Mouse (Mus musculus) gastrocnemius, postnatal 25 days (tissue): ENCODE results near the gene 1700020L24Rik. TPM values are rescaled to one million over a fixed set of nuclear protein-coding genes. Genes with fewer than 3 reads are reported as not detected.

Experiments used
- DNase-seq: peaks from one replicate; pipeline ENCODE4 v3.0.0; 2022
- long read RNA-seq, 2 experiments: library from polyadenylated mRNA; stranded (forward); transcript quantifications; one replicate each; pipeline ENCODE4 v2.0.0; 2021
- total RNA-seq, 2 experiments: library from RNA; stranded (reverse); gene quantifications; 1 replicate in 1 of 2; 2 replicates in 1 of 2; pipeline ENCODE4 v1.2.3; 2021

1700020L24Rik gene
- total RNA-seq = not detected
- long read RNA-seq, experiment 1 = 0 reads
- long read RNA-seq, experiment 2 = 0 reads

- no peak for DNase-seq
These were observed at the start of gene 1700020L24Rik for GRCm38 (mm10) chr11:83437377-83437776. TSS of gene 1700020L24Rik (plus strand) at chr11:83437677.

GRCm38 (mm10) chr11:83393062-83393461 is 44.4 kb upstream of the 1700020L24Rik start:
- no peak for DNase-seq

GRCm38 (mm10) chr11:83394802-83395439 is 42.6 kb upstream of the 1700020L24Rik start:
- no peak for DNase-seq

GRCm38 (mm10) chr11:83397626-83398025 is 39.9 kb upstream of the 1700020L24Rik start:
- no peak for DNase-seq

GRCm38 (mm10) chr11:83398724-83399123 is 38.8 kb upstream of the 1700020L24Rik start:
- DNase-seq = no peak

GRCm38 (mm10) chr11:83403787-83404186 is 33.7 kb upstream of the 1700020L24Rik start:
- DNase-seq = no peak

- no peak for DNase-seq
These were observed 31.1 kb upstream of the 1700020L24Rik start for GRCm38 (mm10) chr11:83406391-83406790.

- no peak for DNase-seq
These were observed 29.2 kb upstream of the 1700020L24Rik start for GRCm38 (mm10) chr11:83408242-83408641.

- no peak for DNase-seq
These were observed 28.3 kb upstream of the 1700020L24Rik start, which contains the start of gene Rasl10b for GRCm38 (mm10) chr11:83409087-83409754. TSS of gene Rasl10b (plus strand) at chr11:83409137.

GRCm38 (mm10) chr11:83409792-83410291 is 27.6 kb upstream of the 1700020L24Rik start:
- DNase-seq = no peak

- DNase-seq = no peak
These were observed 27.0 kb upstream of the 1700020L24Rik start for GRCm38 (mm10) chr11:83410510-83410909.

- no peak for DNase-seq
These were observed 20.4 kb upstream of the 1700020L24Rik start for GRCm38 (mm10) chr11:83417080-83417479.

- no peak for DNase-seq
These were observed 19.8 kb upstream of the 1700020L24Rik start for GRCm38 (mm10) chr11:83417708-83418107.

GRCm38 (mm10) chr11:83418566-83418965 is 18.9 kb upstream of the 1700020L24Rik start:
- DNase-seq = no peak

GRCm38 (mm10) chr11:83420338-83420737 is 17.1 kb upstream of the 1700020L24Rik start:
- DNase-seq = no peak

GRCm38 (mm10) chr11:83421305-83421704 is 16.2 kb upstream of the 1700020L24Rik start:
- DNase-seq = no peak

GRCm38 (mm10) chr11:83424681-83425080 is 12.8 kb upstream of the 1700020L24Rik start:
- DNase-seq = no peak

GRCm38 (mm10) chr11:83426964-83427363 is 10.5 kb upstream of the 1700020L24Rik start:
- DNase-seq = no peak

GRCm38 (mm10) chr11:83429355-83429754 is 8.1 kb upstream of the 1700020L24Rik start, which contains the start of gene Gas2l2:
TSS of gene Gas2l2 (minus strand) at chr11:83429455.
- no peak for DNase-seq

- DNase-seq = no peak
These were observed 4.9 kb upstream of the 1700020L24Rik start for GRCm38 (mm10) chr11:83432533-83432932.

- no peak for DNase-seq
These were observed 2.1 kb downstream of the 1700020L24Rik start for GRCm38 (mm10) chr11:83439426-83440060.
